Mouse (Mus musculus): ENCODE results near the gene Cxcl14.

Cxcl14 gene

GRCm38 (mm10) chr13:56295943-56296658, at the start of gene Cxcl14:
Gene Cxcl14 (minus strand): TSS chr13:56296551.
- DNase-seq (ENCODE audit: extremely low spot score, low read depth, low spot score): no peak

- no peak for DNase-seq (ENCODE audit: extremely low spot score, low read depth, low spot score)
These were observed 48.0 kb upstream of the Cxcl14 start for GRCm38 (mm10) chr13:56344355-56344754.

- no peak for DNase-seq (ENCODE audit: extremely low spot score, low read depth, low spot score)
These were observed 46.1 kb upstream of the Cxcl14 start for GRCm38 (mm10) chr13:56342491-56342890.

- DNase-seq (ENCODE audit: extremely low spot score, low read depth, low spot score): no peak
These were observed 44.2 kb upstream of the Cxcl14 start for GRCm38 (mm10) chr13:56340513-56340912.

GRCm38 (mm10) chr13:56339816-56340215, 43.5 kb upstream of the Cxcl14 start:
- DNase-seq (ENCODE audit: extremely low spot score, low read depth, low spot score): no peak

- no peak for DNase-seq (ENCODE audit: extremely low spot score, low read depth, low spot score)
These were observed 40.6 kb upstream of the Cxcl14 start for GRCm38 (mm10) chr13:56336982-56337381.

GRCm38 (mm10) chr13:56334802-56335690, 38.7 kb upstream of the Cxcl14 start:
- DNase-seq (ENCODE audit: extremely low spot score, low read depth, low spot score): no peak

GRCm38 (mm10) chr13:56334236-56334635, 37.9 kb upstream of the Cxcl14 start:
- DNase-seq (ENCODE audit: extremely low spot score, low read depth, low spot score): no peak

- no peak for DNase-seq (ENCODE audit: extremely low spot score, low read depth, low spot score)
These were observed 36.0 kb upstream of the Cxcl14 start for GRCm38 (mm10) chr13:56332356-56332755.

GRCm38 (mm10) chr13:56330603-56331455, 34.5 kb upstream of the Cxcl14 start:
- DNase-seq (ENCODE audit: extremely low spot score, low read depth, low spot score): no peak

- no peak for DNase-seq (ENCODE audit: extremely low spot score, low read depth, low spot score)
These were observed 33.4 kb upstream of the Cxcl14 start for GRCm38 (mm10) chr13:56329769-56330168.

- no peak for DNase-seq (ENCODE audit: extremely low spot score, low read depth, low spot score)
These were observed 32.8 kb upstream of the Cxcl14 start for GRCm38 (mm10) chr13:56329165-56329564.

GRCm38 (mm10) chr13:56327779-56328178, 31.4 kb upstream of the Cxcl14 start:
- no peak for DNase-seq (ENCODE audit: extremely low spot score, low read depth, low spot score)

- DNase-seq (ENCODE audit: extremely low spot score, low read depth, low spot score): no peak
These were observed 25.3 kb upstream of the Cxcl14 start for GRCm38 (mm10) chr13:56321635-56322034.

GRCm38 (mm10) chr13:56316930-56317329, 20.6 kb upstream of the Cxcl14 start:
- no peak for DNase-seq (ENCODE audit: extremely low spot score, low read depth, low spot score)

- DNase-seq (ENCODE audit: extremely low spot score, low read depth, low spot score): no peak
These were observed 18.9 kb upstream of the Cxcl14 start for GRCm38 (mm10) chr13:56315201-56315600.

GRCm38 (mm10) chr13:56305058-56305457, 8.7 kb upstream of the Cxcl14 start:
- DNase-seq (ENCODE audit: extremely low spot score, low read depth, low spot score): no peak

- no peak for DNase-seq (ENCODE audit: extremely low spot score, low read depth, low spot score)
These were observed 8.1 kb upstream of the Cxcl14 start for GRCm38 (mm10) chr13:56304453-56304852.

- no peak for DNase-seq (ENCODE audit: extremely low spot score, low read depth, low spot score)
These were observed 3.0 kb upstream of the Cxcl14 start for GRCm38 (mm10) chr13:56299336-56299735.

- no peak for DNase-seq (ENCODE audit: extremely low spot score, low read depth, low spot score)
These were observed 289 bp upstream of the Cxcl14 start for GRCm38 (mm10) chr13:56296659-56297020.

GRCm38 (mm10) chr13:56295586-56295942, 787 bp downstream of the Cxcl14 start:
- no peak for DNase-seq (ENCODE audit: extremely low spot score, low read depth, low spot score)
